Mouse (Mus musculus) limb, embryonic 15.5 days (tissue): ENCODE measurements around the gene Gdf15. TPM values are rescaled to one million over a fixed set of nuclear protein-coding genes. Genes with fewer than 3 reads are reported as not detected.

Source experiments
- ATAC-seq: fragments of 200-750 bp; cut with Nextera tagmentation; 2 replicates; pipeline ENCODE4 v1.8.0; 2017; ENCODE audit warnings: low read depth, moderate TSS enrichment; ENCODE audit not compliant: insufficient number of reproducible peaks, low FRiP score, low TSS enrichment
- H3K27ac ChIP-seq: fragments of 300-500 bp; sonication (generic); 2 replicates; pipeline ENCODE4 v1.5.1; 2015; ENCODE audit warnings: moderate library complexity, mild to moderate bottlenecking, inconsistent platforms
- H3K27me3 ChIP-seq: fragments of 300-500 bp; sonication (generic); 2 replicates; pipeline ENCODE4 v1.6.1; 2015; ENCODE audit warnings: inconsistent platforms
- H3K36me3 ChIP-seq: fragments of 300-500 bp; sonication (generic); 2 replicates; pipeline ENCODE4 v1.6.1; 2015; ENCODE audit warnings: inconsistent platforms
- H3K4me1 ChIP-seq: fragments of 300-500 bp; sonication (generic); 2 replicates; pipeline ENCODE4 v1.6.1; 2015; ENCODE audit warnings: inconsistent platforms
- H3K4me2 ChIP-seq: fragments of 300-500 bp; sonication (generic); 2 replicates; pipeline ENCODE4 v1.6.1; 2015; ENCODE audit warnings: mild to moderate bottlenecking, inconsistent platforms
- H3K4me3 ChIP-seq: fragments of 300-500 bp; sonication (generic); 2 replicates; pipeline ENCODE4 v1.5.1; 2015; ENCODE audit warnings: mild to moderate bottlenecking, inconsistent platforms
- H3K9ac ChIP-seq: fragments of 300-500 bp; sonication (generic); 2 replicates; pipeline ENCODE4 v1.6.1; 2015; ENCODE audit warnings: inconsistent platforms
- H3K9me3 ChIP-seq: fragments of 300-500 bp; sonication (generic); 2 replicates; pipeline ENCODE4 v1.6.1; 2016; ENCODE audit warnings: inconsistent platforms
- WGBS: fragments of 180-500 bp; shearing (Covaris S2); methylation state at CpG from one replicate; pipeline ENCODE4 v1.1.7; 2015; 5-methylcytosine and 5-hydroxymethylcytosine counted together
- polyA plus RNA-seq: library from polyadenylated mRNA; unstranded; fragments of >200 nt; fragmentation: Nextera tagmentation; extraction: Ambion mirVana; gene quantifications from 2 replicates; pipeline ENCODE4 v1.2.1, GENCODE M21; 2015

Gene Gdf15
- polyA plus RNA-seq, result 0.16 and 0.24 TPM in 2 replicates

GRCm38 (mm10) chr8:70632346-70632892 is at the start of gene Gdf15:
Gdf15 (minus strand) TSS chr8:70632456.
- Histone ChIP-seq H3K4me1 (peaks cover 32% of the 10 kb centered on the region), H3K9ac (no peak within 1 kb of the TSS), H3K4me3 (no peak within 1 kb of the TSS), H3K27ac (no peak within 1 kb of the TSS), H3K9me3 (no peaks in the 10 kb centered on the region), H3K27me3 (peaks cover 9% of the 10 kb centered on the region; the same call in 1 of the 2 replicates), H3K36me3 (no peaks in the 10 kb centered on the region), H3K4me2 (no peak within 1 kb of the TSS)
- WGBS, result 69% methylated on average over 6 of the region's 6 CpGs
- ATAC-seq, result no peak

GRCm38 (mm10) chr8:70681410-70681809 is 49.2 kb upstream of the Gdf15 start:
- 57% methylated on average over 3 of the region's 3 CpGs for WGBS
- Histone ChIP-seq H3K4me3 (no peak overlapping the region), H3K36me3 (peaks cover 32% of the 10 kb centered on the region), H3K27ac (0 out of 2 replicates have a peak overlapping the region, but pooled peaks have one; percentile 80), H3K9ac (no peak overlapping the region), H3K4me1 (peaks cover 15% of the 10 kb centered on the region), H3K4me2 (no peak overlapping the region), H3K27me3 (no peaks in the 10 kb centered on the region), H3K9me3 (no peaks in the 10 kb centered on the region)
- ATAC-seq, result no peak

- Histone ChIP-seq H3K36me3 (peaks cover 36% of the 10 kb centered on the region), H3K27ac (no peak overlapping the region; the same call in 1 of the 2 replicates), H3K4me2 (no peak overlapping the region), H3K9ac (no peak overlapping the region), H3K9me3 (no peaks in the 10 kb centered on the region), H3K27me3 (no peaks in the 10 kb centered on the region), H3K4me3 (no peak overlapping the region), H3K4me1 (peaks cover 15% of the 10 kb centered on the region)
- WGBS, result 77% methylated on average over 3 of the region's 3 CpGs
- no peak for ATAC-seq
Measured at GRCm38 (mm10) chr8:70680039-70680438, 47.8 kb upstream of the Gdf15 start.

- Histone ChIP-seq H3K4me2 (no peak overlapping the region), H3K9ac (no peak overlapping the region), H3K27ac (no peak overlapping the region), H3K9me3 (no peaks in the 10 kb centered on the region), H3K36me3 (peaks cover 36% of the 10 kb centered on the region), H3K27me3 (no peaks in the 10 kb centered on the region), H3K4me3 (no peak overlapping the region), H3K4me1 (peaks cover 21% of the 10 kb centered on the region)
- WGBS, result 87% methylated on average over 4 of the region's 4 CpGs
- ATAC-seq, result no peak
Measured at GRCm38 (mm10) chr8:70679404-70679803, 47.1 kb upstream of the Gdf15 start.

GRCm38 (mm10) chr8:70678679-70679078 is 46.4 kb upstream of the Gdf15 start:
- Histone ChIP-seq H3K9me3 (no peaks in the 10 kb centered on the region), H3K4me1 (peaks cover 28% of the 10 kb centered on the region), H3K27ac (no peak overlapping the region), H3K27me3 (no peaks in the 10 kb centered on the region), H3K36me3 (peaks cover 36% of the 10 kb centered on the region), H3K4me3 (no peak overlapping the region), H3K4me2 (no peak overlapping the region), H3K9ac (no peak overlapping the region)
- ATAC-seq, result no peak

- Histone ChIP-seq H3K36me3 (peaks cover 36% of the 10 kb centered on the region), H3K4me3 (no peak overlapping the region), H3K9me3 (no peaks in the 10 kb centered on the region), H3K27ac (no peak overlapping the region), H3K27me3 (no peaks in the 10 kb centered on the region), H3K4me1 (peaks cover 29% of the 10 kb centered on the region), H3K4me2 (no peak overlapping the region), H3K9ac (no peak overlapping the region)
- ATAC-seq, result no peak
- 93% methylated on average over 15 of the region's 15 CpGs for WGBS
Measured at GRCm38 (mm10) chr8:70677451-70678080, 45.3 kb upstream of the Gdf15 start.

- Histone ChIP-seq H3K27ac (no peak overlapping the region), H3K27me3 (no peaks in the 10 kb centered on the region), H3K4me3 (no peak overlapping the region), H3K9me3 (no peaks in the 10 kb centered on the region), H3K4me1 (peaks cover 18% of the 10 kb centered on the region), H3K4me2 (no peak overlapping the region), H3K9ac (no peak overlapping the region), H3K36me3 (peaks cover 36% of the 10 kb centered on the region)
- no peak for ATAC-seq
- WGBS, result 75% methylated on average over 1 of the region's 1 CpGs
Measured at GRCm38 (mm10) chr8:70675336-70675735, 43.1 kb upstream of the Gdf15 start.

- no peak for ATAC-seq
- H3K36me3 ChIP-seq, result peaks cover 30% of the 10 kb centered on the region
- peaks cover 18% of the 10 kb centered on the region for H3K4me1 ChIP-seq
- H3K27ac ChIP-seq, result no peak overlapping the region; the same call in none of the 2 replicates
- no peak overlapping the region; the same call in 1 of the 2 replicates for H3K4me3 ChIP-seq
- H3K9me3 ChIP-seq, result no peaks in the 10 kb centered on the region
- 73% methylated on average over 4 of the region's 4 CpGs for WGBS
- no peak overlapping the region for H3K4me2 ChIP-seq
- H3K27me3 ChIP-seq, result no peaks in the 10 kb centered on the region
- H3K9ac ChIP-seq, result peak overlapping the region; percentile 17; the same call in 1 of the 2 replicates
Measured at GRCm38 (mm10) chr8:70674716-70675115, 42.5 kb upstream of the Gdf15 start.

- ATAC-seq, result no peak
- Histone ChIP-seq H3K9ac (peak overlapping the region; percentile 50), H3K27ac (peak overlapping the region; percentile 97), H3K4me2 (peak overlapping the region; percentile 61), H3K27me3 (no peaks in the 10 kb centered on the region), H3K4me3 (peak overlapping the region; percentile 69), H3K9me3 (no peaks in the 10 kb centered on the region), H3K4me1 (peaks cover 18% of the 10 kb centered on the region), H3K36me3 (peaks cover 24% of the 10 kb centered on the region)
- 90% methylated on average over 3 of the region's 3 CpGs for WGBS
Measured at GRCm38 (mm10) chr8:70674109-70674508, 41.9 kb upstream of the Gdf15 start.

- under 1% methylated on average over 60 of the region's 60 CpGs for WGBS
- Histone ChIP-seq H3K27me3 (no peaks in the 10 kb centered on the region), H3K9me3 (no peaks in the 10 kb centered on the region), H3K4me2 (peak within 1 kb of the TSS; percentile 61), H3K4me3 (peak within 1 kb of the TSS; percentile 69), H3K27ac (peak within 1 kb of the TSS; percentile 97), H3K9ac (peak within 1 kb of the TSS; percentile 50), H3K36me3 (peaks cover 15% of the 10 kb centered on the region), H3K4me1 (peaks cover 18% of the 10 kb centered on the region)
- peak; percentile 97 for ATAC-seq
Measured at GRCm38 (mm10) chr8:70673079-70673856, 41.0 kb upstream of the Gdf15 start, which contains the start of gene Lsm4. Lsm4 (plus strand) TSS chr8:70673248.

GRCm38 (mm10) chr8:70672325-70673078 is 40.2 kb upstream of the Gdf15 start:
- Histone ChIP-seq H3K9me3 (no peaks in the 10 kb centered on the region), H3K9ac (peak overlapping the region; percentile 35; the same call in 1 of the 2 replicates), H3K4me3 (peak overlapping the region; percentile 69), H3K27me3 (no peaks in the 10 kb centered on the region), H3K27ac (peak overlapping the region; percentile 81), H3K36me3 (0 out of 2 replicates have a peak, but pooled peaks cover 8% of the 10 kb centered on the region), H3K4me1 (peaks cover 18% of the 10 kb centered on the region), H3K4me2 (peak overlapping the region; percentile 46)
- no peak for ATAC-seq
- WGBS, result 38% methylated on average over 19 of the region's 19 CpGs
